Mouse (Mus musculus) hindbrain, embryonic 14.5 days (tissue): ENCODE measurements around the gene Mpped2. TPM values are rescaled to one million over a fixed set of nuclear protein-coding genes. Genes with fewer than 3 reads are reported as not detected.

Experiments used
- ATAC-seq: fragments of 200-750 bp; cut with Nextera tagmentation; 2 replicates; pipeline ENCODE4 v1.8.0; 2017; ENCODE audit warnings: moderate number of reproducible peaks, mild to moderate bottlenecking, moderate TSS enrichment, moderate library complexity; ENCODE audit not compliant: low FRiP score
- DNase-seq: peaks from one replicate; pipeline ENCODE4 v3.0.0-alpha.2; 2015; ENCODE audit warnings: low spot score
- H3K27ac ChIP-seq: fragments of 300-500 bp; sonication (generic); 2 replicates; pipeline ENCODE4 v1.5.1; 2014; ENCODE audit warnings: mild to moderate bottlenecking, moderate library complexity
- H3K27me3 ChIP-seq: fragments of 300-500 bp; sonication (generic); 2 replicates; pipeline ENCODE4 v1.6.1; 2014; ENCODE audit warnings: mild to moderate bottlenecking, low read length, mixed read lengths; ENCODE audit not compliant: control insufficient read depth, insufficient read depth
- H3K36me3 ChIP-seq: fragments of 300-500 bp; sonication (generic); replicated peaks from 2 replicates; pipeline ENCODE4 v1.6.1; 2014; ENCODE audit not compliant: control insufficient read depth, insufficient read depth
- H3K4me1 ChIP-seq: fragments of 300-500 bp; sonication (generic); replicated peaks from 2 replicates; pipeline ENCODE4 v1.6.1; 2014; ENCODE audit warnings: antibody characterized with exemption, low read length, mixed read lengths; ENCODE audit not compliant: control insufficient read depth, insufficient read depth
- H3K4me2 ChIP-seq: fragments of 300-500 bp; sonication (generic); replicated peaks from 2 replicates; pipeline ENCODE4 v1.6.1; 2014; ENCODE audit warnings: mild to moderate bottlenecking, moderate library complexity
- H3K4me3 ChIP-seq: fragments of 300-500 bp; sonication (generic); replicated peaks from 2 replicates; pipeline ENCODE4 v1.5.1; 2014; ENCODE audit warnings: mild to moderate bottlenecking, low read length
- H3K9ac ChIP-seq: fragments of 300-500 bp; sonication (generic); 2 replicates; pipeline ENCODE4 v1.6.1; 2014
- H3K9me3 ChIP-seq: fragments of 300-500 bp; sonication (generic); 2 replicates; pipeline ENCODE4 v1.6.1; 2016; ENCODE audit warnings: low read length; ENCODE audit not compliant: control insufficient read depth
- WGBS: fragments of 180-500 bp; shearing (Covaris S2); extraction: QIAGEN DNeasy Blood & Tissue Kit; methylation state at CpG from one replicate; pipeline ENCODE4 v1.1.7; 2014; 5-methylcytosine and 5-hydroxymethylcytosine counted together
- polyA plus RNA-seq: library from polyadenylated mRNA; unstranded; fragments of >200 nt; fragmentation: Nextera tagmentation; extraction: Ambion mirVana; gene quantifications from 2 replicates; pipeline ENCODE4 v1.2.1, GENCODE M21; 2014

Mpped2 gene
- polyA plus RNA-seq, 1 experiment from 2014 or later = 149 TPM

DNA sequence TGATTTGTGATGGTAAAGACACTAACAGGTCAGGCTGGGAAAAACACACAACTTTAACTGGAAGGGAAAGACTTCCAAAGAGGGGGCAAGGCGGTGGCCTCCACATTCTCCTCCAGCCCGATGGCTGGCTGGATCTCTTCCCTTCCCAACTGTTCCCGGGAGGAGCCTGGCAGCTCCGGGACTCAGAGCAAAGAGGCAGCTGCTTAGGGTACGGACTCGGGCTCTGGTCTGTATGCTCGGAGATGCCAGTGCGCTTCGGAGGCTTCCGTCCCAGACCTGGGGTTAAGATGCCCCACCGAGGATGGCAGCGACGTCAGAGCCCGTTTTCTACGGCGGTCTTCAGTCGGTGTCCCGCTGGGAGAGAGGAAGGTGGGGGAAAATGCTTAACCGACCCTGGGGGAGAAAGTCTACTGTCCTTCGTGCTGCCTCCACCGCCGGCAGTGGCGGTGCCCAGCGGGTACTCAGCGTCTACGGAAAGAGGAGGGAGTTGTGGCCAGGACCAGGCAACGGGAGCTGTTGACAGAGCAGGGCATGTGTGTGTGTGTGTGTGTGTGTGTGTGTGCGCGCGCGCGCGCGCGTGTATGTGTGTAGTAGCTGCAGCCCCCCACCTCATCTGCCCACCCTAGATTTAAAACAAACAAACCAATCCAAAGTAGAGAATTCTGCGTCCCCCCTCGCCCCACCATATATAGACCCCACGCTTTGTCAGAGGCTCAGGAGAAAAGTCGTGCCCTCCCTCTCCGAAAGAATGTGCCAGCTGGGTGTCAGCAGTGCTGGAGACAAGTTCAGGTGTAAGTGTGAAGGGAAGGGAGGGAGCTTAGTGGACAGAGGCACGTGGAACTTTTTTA lies 2.0 kb downstream of the Mpped2 start:
- peaks cover 38% of the 10 kb centered on the region; the same call in 1 of the 2 replicates for H3K4me1 ChIP-seq
- DNase-seq = peak; percentile 53
- peak overlapping the region; percentile 99 for H3K27ac ChIP-seq
- under 1% methylated on average over 41 of the region's 41 CpGs for WGBS
- H3K4me2 ChIP-seq = peak overlapping the region; percentile 95
- peaks cover 10% of the 10 kb centered on the region; the same call in 1 of the 2 replicates for H3K36me3 ChIP-seq
- H3K27me3 ChIP-seq = no peaks in the 10 kb centered on the region
- ATAC-seq = peak; percentile 65
- peak overlapping the region; percentile 94 for H3K4me3 ChIP-seq
- peak overlapping the region; percentile 99 for H3K9ac ChIP-seq
- no peaks in the 10 kb centered on the region for H3K9me3 ChIP-seq

DNA sequence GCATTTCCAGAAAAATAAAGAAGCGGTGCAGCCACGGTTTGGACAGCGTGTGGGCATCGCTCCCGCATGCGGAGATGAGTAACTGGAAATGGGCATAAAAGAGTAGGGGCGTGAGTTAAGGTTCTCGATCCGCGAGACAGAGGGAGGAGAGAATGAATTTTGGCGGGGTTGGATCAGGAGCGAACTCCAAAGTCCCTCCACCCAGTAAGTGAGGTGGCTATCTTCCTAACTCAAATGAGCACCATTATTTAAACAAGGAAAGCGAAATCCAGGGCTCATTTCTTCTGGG lies 2.6 kb downstream of the Mpped2 start:
- peaks cover 12% of the 10 kb centered on the region; the same call in 1 of the 2 replicates for H3K36me3 ChIP-seq
- peaks cover 38% of the 10 kb centered on the region; the same call in 1 of the 2 replicates for H3K4me1 ChIP-seq
- H3K9ac ChIP-seq = peak overlapping the region; percentile 99
- 4% methylated on average over 13 of the region's 13 CpGs for WGBS
- ATAC-seq (no peak), DNase-seq (no peak)
- H3K27ac ChIP-seq = peak overlapping the region; percentile 99
- no peaks in the 10 kb centered on the region for H3K27me3 ChIP-seq
- H3K9me3 ChIP-seq = no peaks in the 10 kb centered on the region
- peak overlapping the region; percentile 95 for H3K4me2 ChIP-seq
- H3K4me3 ChIP-seq = peak overlapping the region; percentile 94

DNA sequence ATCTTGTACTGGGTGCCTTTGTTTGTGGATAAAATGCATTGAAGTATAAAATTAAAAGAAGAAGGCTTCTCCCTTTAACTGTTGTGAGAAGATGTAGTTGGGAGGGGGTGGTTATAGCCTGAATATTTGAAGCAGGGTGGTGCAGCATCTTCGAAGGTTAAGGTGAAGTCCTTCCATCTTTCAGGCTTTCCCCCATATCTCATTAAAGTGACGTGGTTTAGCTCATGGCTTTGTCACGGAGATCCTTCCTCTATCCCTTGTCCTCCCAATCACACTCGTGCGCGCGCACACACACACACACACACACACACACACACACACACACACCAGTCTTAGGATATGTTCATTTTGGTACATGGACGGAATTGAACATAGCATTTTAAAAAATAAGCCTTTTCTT lies 3.3 kb downstream of the Mpped2 start:
- ATAC-seq (no peak), DNase-seq (no peak)
- Histone ChIP-seq H3K27ac (peak overlapping the region; percentile 99; the same call in 1 of the 2 replicates), H3K4me2 (peak overlapping the region; percentile 95), H3K9ac (peak overlapping the region; percentile 99; the same call in 1 of the 2 replicates), H3K27me3 (no peaks in the 10 kb centered on the region), H3K4me1 (peaks cover 38% of the 10 kb centered on the region; the same call in 1 of the 2 replicates), H3K9me3 (no peaks in the 10 kb centered on the region), H3K4me3 (peak overlapping the region; percentile 94), H3K36me3 (peaks cover 14% of the 10 kb centered on the region; the same call in 1 of the 2 replicates)
- 75% methylated on average over 8 of the region's 8 CpGs for WGBS

GRCm38 (mm10) chr2:106705664-106706063 lies 12.6 kb downstream of the Mpped2 start:
- no peaks in the 10 kb centered on the region for H3K27me3 ChIP-seq
- H3K4me2 ChIP-seq = no peak overlapping the region
- H3K4me1 ChIP-seq = peaks cover 5% of the 10 kb centered on the region; the same call in 1 of the 2 replicates
- ATAC-seq (no peak), DNase-seq (no peak)
- H3K9me3 ChIP-seq = no peaks in the 10 kb centered on the region
- 88% methylated on average over 5 of the region's 5 CpGs for WGBS
- peaks cover 11% of the 10 kb centered on the region; the same call in 1 of the 2 replicates for H3K36me3 ChIP-seq
- no peak overlapping the region for H3K27ac ChIP-seq
- H3K9ac ChIP-seq = no peak overlapping the region
- H3K4me3 ChIP-seq = no peak overlapping the region

- Histone ChIP-seq H3K27ac (no peak overlapping the region), H3K36me3 (peaks cover 8% of the 10 kb centered on the region; the same call in 1 of the 2 replicates), H3K27me3 (no peaks in the 10 kb centered on the region), H3K9ac (no peak overlapping the region), H3K4me1 (peaks cover 10% of the 10 kb centered on the region), H3K4me3 (no peak overlapping the region), H3K4me2 (no peak overlapping the region), H3K9me3 (no peaks in the 10 kb centered on the region)
- DNase-seq (no peak), ATAC-seq (no peak)
- whole genome bisulfite sequencing = 81% methylated on average over 2 of the region's 2 CpGs
These were observed 14.1 kb downstream of the Mpped2 start for GRCm38 (mm10) chr2:106707136-106707535.

GRCm38 (mm10) chr2:106710862-106711477 lies 17.9 kb downstream of the Mpped2 start:
- Histone ChIP-seq H3K27me3 (no peaks in the 10 kb centered on the region), H3K36me3 (no peaks in the 10 kb centered on the region), H3K9me3 (no peaks in the 10 kb centered on the region), H3K27ac (no peak overlapping the region), H3K4me1 (peaks cover 25% of the 10 kb centered on the region), H3K9ac (no peak overlapping the region), H3K4me3 (no peak overlapping the region), H3K4me2 (no peak overlapping the region)
- ATAC-seq = no peak
- no peak for DNase-seq
- WGBS = 32% methylated on average over 7 of the region's 7 CpGs

DNA sequence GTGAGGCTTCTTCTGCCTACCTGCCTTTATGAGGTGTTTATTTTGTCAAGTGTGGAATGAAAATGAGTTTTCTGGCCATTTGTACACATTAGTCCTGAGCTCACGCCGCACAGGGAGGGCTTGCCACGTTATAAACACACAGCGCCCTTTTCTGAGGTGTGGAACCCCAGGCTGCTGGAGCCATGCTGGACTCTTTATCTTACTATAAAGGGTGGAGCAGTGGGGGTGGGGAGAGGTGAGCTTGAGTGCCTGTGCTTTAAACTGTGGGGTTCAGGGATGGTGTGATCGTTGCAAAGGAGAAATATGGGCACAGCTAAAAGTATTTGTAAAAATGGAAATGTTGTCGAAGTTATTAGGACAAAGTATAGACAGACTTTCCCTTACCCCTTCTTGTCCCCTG lies 18.4 kb downstream of the Mpped2 start:
- WGBS = 69% methylated on average over 6 of the region's 6 CpGs
- H3K4me1 ChIP-seq = peaks cover 28% of the 10 kb centered on the region
- no peaks in the 10 kb centered on the region for H3K27me3 ChIP-seq
- no peaks in the 10 kb centered on the region for H3K36me3 ChIP-seq
- DNase-seq = no peak
- H3K27ac ChIP-seq = no peak overlapping the region
- no peak overlapping the region for H3K4me2 ChIP-seq
- no peak for ATAC-seq
- no peaks in the 10 kb centered on the region for H3K9me3 ChIP-seq
- no peak overlapping the region for H3K4me3 ChIP-seq
- no peak overlapping the region for H3K9ac ChIP-seq

- H3K4me3 ChIP-seq = no peak overlapping the region
- no peaks in the 10 kb centered on the region for H3K9me3 ChIP-seq
- no peaks in the 10 kb centered on the region for H3K27me3 ChIP-seq
- no peak overlapping the region for H3K27ac ChIP-seq
- no peak overlapping the region for H3K4me2 ChIP-seq
- peaks cover 30% of the 10 kb centered on the region for H3K4me1 ChIP-seq
- H3K9ac ChIP-seq = no peak overlapping the region
- DNase-seq (no peak), ATAC-seq (no peak)
- 59% methylated on average over 4 of the region's 4 CpGs for WGBS
- no peaks in the 10 kb centered on the region for H3K36me3 ChIP-seq
These were observed 20.1 kb downstream of the Mpped2 start for GRCm38 (mm10) chr2:106713151-106713550.

DNA sequence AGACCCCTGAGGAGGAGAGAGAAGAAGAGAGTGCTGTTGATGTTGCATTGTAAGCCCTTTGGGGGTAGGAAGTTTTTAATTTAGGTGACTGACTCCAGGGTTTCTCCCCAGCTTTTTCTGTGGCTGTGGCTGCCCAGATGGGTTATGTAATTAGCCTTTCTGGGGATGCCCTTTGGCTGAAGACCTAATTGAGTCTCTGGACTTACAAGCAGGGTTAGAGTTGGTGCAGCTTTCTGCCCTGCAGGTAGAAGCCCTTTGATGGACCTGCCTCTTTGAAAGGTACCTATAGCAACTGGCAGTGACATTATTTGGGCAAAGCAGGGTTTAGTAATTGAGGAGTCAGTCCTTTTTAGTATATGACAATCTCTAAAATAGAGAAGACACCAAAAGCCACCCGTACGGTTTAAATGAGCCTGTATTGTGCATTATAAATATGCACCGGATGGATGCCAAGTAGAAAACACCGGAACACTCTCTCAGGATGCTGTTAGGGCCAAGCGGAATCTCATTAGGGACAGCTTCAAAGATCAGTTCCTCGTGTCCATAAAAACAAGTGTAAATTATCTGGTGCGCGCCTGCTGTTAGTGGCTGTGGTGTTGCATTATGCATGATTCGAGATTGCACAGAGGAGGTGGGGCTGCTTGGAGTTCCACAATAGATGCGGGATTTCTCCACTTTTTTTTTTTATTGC lies 22.8 kb downstream of the Mpped2 start:
- H3K27me3 ChIP-seq = no peaks in the 10 kb centered on the region
- DNase-seq = peak; percentile 55
- H3K36me3 ChIP-seq = no peaks in the 10 kb centered on the region
- H3K4me1 ChIP-seq = peaks cover 45% of the 10 kb centered on the region
- 19% methylated on average over 10 of the region's 10 CpGs for WGBS
- H3K9me3 ChIP-seq = no peaks in the 10 kb centered on the region
- H3K4me2 ChIP-seq = peak overlapping the region; percentile 22
- peak; percentile 72; the same call in 1 of the 2 replicates for ATAC-seq
- H3K9ac ChIP-seq = no peak overlapping the region
- H3K4me3 ChIP-seq = no peak overlapping the region
- 0 out of 2 replicates have a peak overlapping the region, but pooled peaks have one; percentile 28 for H3K27ac ChIP-seq
